Mouse (Mus musculus) cerebellum, adult (tissue): ENCODE results near the gene Gtf2ird2.

Source experiments
- ATAC-seq: cut with Nextera tagmentation; 2 replicates; pipeline ENCODE4 v1.9.2; 2017; ENCODE audit warnings: mild to moderate bottlenecking, moderate library complexity, mixed read lengths; ENCODE audit not compliant: insufficient number of reproducible peaks, low FRiP score, low TSS enrichment

Gene Gtf2ird2

GRCm38 (mm10) chr5:134260001-134260636 lies 76.3 kb downstream of the Gtf2ird2 start:
- ATAC-seq = no peak

DNA sequence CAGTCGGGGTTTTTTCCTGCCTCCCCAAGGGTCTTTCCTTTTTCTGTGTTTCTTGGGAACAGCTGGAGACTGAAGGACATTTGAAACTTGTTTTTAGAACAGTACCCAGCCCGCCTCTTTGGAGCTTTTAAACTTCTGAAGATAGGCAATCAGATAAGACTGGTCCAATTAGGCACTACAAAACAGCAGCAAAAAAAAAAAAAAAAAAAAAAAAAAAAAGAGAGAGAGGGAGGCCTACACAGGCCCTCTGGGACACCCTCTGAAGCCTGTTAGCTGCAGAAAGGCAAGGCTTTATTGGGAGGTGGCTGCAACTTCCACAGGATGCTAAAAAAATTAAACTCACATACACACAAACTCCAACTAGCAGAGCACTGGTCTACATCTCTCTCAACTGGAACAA lies 82.1 kb downstream of the Gtf2ird2 start:
- no peak for ATAC-seq

DNA sequence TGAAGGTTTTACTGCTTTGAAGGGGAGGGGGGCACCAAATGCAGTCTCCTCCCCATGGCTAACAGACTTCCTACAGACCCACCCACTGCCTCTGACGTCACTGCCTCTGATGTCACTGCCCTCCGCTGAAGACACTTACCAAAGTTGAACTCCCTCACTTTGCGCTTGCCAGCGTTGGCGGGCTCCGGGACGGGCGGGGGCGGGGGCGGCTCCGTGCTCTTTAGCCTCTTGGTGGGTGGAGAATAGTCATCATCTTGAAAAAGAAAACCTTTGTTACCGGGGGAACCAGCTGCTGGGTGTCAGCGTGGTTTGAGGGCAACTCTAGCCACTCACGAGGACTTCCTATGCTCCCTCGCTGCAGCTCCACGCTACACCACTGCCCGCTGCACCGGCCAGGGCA lies 82.6 kb downstream of the Gtf2ird2 start:
- ATAC-seq = no peak

DNA sequence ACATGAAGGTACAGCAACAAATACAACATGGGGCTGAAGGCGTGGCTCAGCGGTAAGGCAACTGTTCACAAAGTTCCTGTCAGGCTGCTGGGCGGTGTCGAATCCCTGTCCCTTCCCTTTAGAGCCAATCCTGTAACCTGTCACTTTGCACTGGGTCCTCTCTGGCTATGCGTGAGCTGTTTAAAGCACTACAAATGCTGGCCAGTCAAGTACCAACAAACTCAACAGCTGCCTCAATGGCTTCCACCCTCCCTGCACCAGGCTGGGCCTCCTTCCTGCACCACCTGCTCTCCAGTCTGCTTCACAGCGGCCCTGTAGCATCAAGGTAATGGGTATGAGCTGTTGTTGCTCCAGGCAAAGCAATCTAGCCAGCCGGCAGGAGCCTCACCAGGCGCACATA lies 84.9 kb downstream of the Gtf2ird2 start:
- no peak for ATAC-seq

- ATAC-seq = no peak
Observed at GRCm38 (mm10) chr5:134269751-134270150, 85.9 kb downstream of the Gtf2ird2 start.

DNA sequence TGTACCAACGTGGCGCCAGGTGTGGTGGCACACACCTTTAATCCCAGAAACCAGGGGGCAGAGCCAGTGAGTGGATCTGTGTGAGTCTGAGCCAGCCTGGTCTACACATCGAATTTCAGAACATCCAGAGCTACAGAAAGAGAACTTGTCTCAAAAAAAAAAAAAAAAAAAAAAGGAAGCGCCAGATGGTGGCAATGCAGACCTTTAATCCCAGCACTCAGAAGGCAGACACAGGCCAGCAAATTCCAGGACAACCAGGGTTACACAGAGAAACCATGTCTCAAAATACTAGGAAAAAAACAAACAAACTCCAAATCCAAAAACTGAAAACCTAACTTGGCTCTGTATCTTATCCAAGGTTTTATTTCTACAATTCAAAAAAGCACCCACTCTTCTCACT lies 86.7 kb downstream of the Gtf2ird2 start:
- ATAC-seq = no peak

- ATAC-seq = no peak
Observed at GRCm38 (mm10) chr5:134271421-134271820, 87.6 kb downstream of the Gtf2ird2 start.

GRCm38 (mm10) chr5:134272761-134273160 lies 88.9 kb downstream of the Gtf2ird2 start:
- ATAC-seq = no peak

DNA sequence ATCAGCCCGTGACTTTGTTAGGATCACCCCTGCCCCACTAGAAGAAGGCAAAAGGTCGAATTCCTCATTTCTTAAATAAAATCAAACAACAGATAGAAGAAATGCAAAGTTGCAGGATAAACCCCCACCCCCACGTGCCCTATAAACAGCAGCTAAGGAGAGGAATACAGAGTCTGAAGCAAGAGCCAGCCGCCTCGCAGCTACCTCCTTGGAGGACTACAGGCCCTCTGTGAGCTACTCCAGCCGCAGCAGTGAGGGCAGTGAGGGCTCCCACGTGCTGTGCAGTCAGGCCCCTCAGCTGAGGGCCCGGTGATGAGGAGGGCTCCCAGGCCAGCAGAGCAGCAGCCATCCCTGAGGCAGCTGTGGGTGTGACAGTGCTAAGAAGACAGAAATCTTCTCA lies 89.9 kb downstream of the Gtf2ird2 start:
- ATAC-seq = no peak
